Mouse (Mus musculus): ENCODE results near the gene Limk1.
"Not testable (repeated sequence)": the region's sequence is repeated elsewhere in the genome, so short reads cannot be mapped to it uniquely, and the experiment has no call there.

Gene Limk1

GRCm38 (mm10) chr5:134678031-134678430 lies 10.4 kb downstream of the Limk1 start:
- in situ Hi-C loops (cut with MboI): no loop called here

- in situ Hi-C loops (cut with MboI): no loop called here
These were observed 10.9 kb downstream of the Limk1 start for GRCm38 (mm10) chr5:134677491-134677890.

GRCm38 (mm10) chr5:134675956-134676759 lies 12.2 kb downstream of the Limk1 start:
- in situ Hi-C loops (cut with MboI): no loop called here

GRCm38 (mm10) chr5:134674977-134675376 lies 13.4 kb downstream of the Limk1 start:
- in situ Hi-C loops (cut with MboI): no loop called here

GRCm38 (mm10) chr5:134672611-134673010 lies 15.8 kb downstream of the Limk1 start:
- in situ Hi-C loops (cut with MboI): no loop called here

GRCm38 (mm10) chr5:134672198-134672516 lies 16.2 kb downstream of the Limk1 start:
- in situ Hi-C loops (cut with MboI): no loop called here

GRCm38 (mm10) chr5:134671335-134672197 lies 16.8 kb downstream of the Limk1 start:
- in situ Hi-C loops (cut with MboI): no loop called here

GRCm38 (mm10) chr5:134669001-134669708 lies 19.2 kb downstream of the Limk1 start:
- in situ Hi-C loops (cut with MboI): no loop called here

GRCm38 (mm10) chr5:134668495-134668894 lies 19.9 kb downstream of the Limk1 start:
- in situ Hi-C loops (cut with MboI): no loop called here

- in situ Hi-C loops (cut with MboI): no loop called here
These were observed 31.7 kb downstream of the Limk1 start for GRCm38 (mm10) chr5:134656708-134657107.

GRCm38 (mm10) chr5:134652015-134652414 lies 36.4 kb downstream of the Limk1 start:
- in situ Hi-C loops (cut with MboI): no loop called here

GRCm38 (mm10) chr5:134650926-134651325 lies 37.5 kb downstream of the Limk1 start:
- in situ Hi-C loops (cut with MboI): no loop called here

GRCm38 (mm10) chr5:134648976-134649375 lies 39.4 kb downstream of the Limk1 start:
- in situ Hi-C loops (cut with MboI): not testable (repeated sequence)

- in situ Hi-C loops (cut with MboI): no loop called here
These were observed 41.0 kb downstream of the Limk1 start for GRCm38 (mm10) chr5:134647394-134647793.

GRCm38 (mm10) chr5:134646461-134646860 lies 41.9 kb downstream of the Limk1 start:
- in situ Hi-C loops (cut with MboI): no loop called here

GRCm38 (mm10) chr5:134644643-134645118 lies 43.7 kb downstream of the Limk1 start:
- in situ Hi-C loops (cut with MboI): no loop called here

GRCm38 (mm10) chr5:134644121-134644520 lies 44.3 kb downstream of the Limk1 start:
- in situ Hi-C loops (cut with MboI): no loop called here

- in situ Hi-C loops (cut with MboI): no loop called here
These were observed 48.0 kb downstream of the Limk1 start for GRCm38 (mm10) chr5:134640371-134640770.

- in situ Hi-C loops (cut with MboI): no loop called here
These were observed 49.1 kb downstream of the Limk1 start, which contains the start of gene Eif4h for GRCm38 (mm10) chr5:134639269-134639682. Eif4h (minus strand) TSS chr5:134639490.

GRCm38 (mm10) chr5:134638461-134639268 lies 49.7 kb downstream of the Limk1 start:
- in situ Hi-C loops (cut with MboI): no loop called here

- in situ Hi-C loops (cut with MboI): no loop called here
These were observed 50.5 kb downstream of the Limk1 start for GRCm38 (mm10) chr5:134637820-134638367.
